Mouse (Mus musculus) thymus, postnatal 25 days (tissue): ENCODE measurements around the gene Ptprd.
"Not testable (repeated sequence)": the region's sequence is repeated elsewhere in the genome, so short reads cannot be mapped to it uniquely, and the experiment has no call there.

Source experiments
- DNase-seq: peaks from one replicate; pipeline ENCODE4 v3.0.0; 2022

Gene Ptprd

GRCm38 (mm10) chr4:76438496-76439079, 1773.2 kb downstream of the Ptprd start:
- no peak for DNase-seq

- no peak for DNase-seq
These were observed 1773.7 kb downstream of the Ptprd start for GRCm38 (mm10) chr4:76438068-76438467.

- no peak for DNase-seq
These were observed 1775.8 kb downstream of the Ptprd start for GRCm38 (mm10) chr4:76435920-76436319.

GRCm38 (mm10) chr4:76429769-76430168, 1782.0 kb downstream of the Ptprd start:
- DNase-seq = no peak

- DNase-seq = not testable (repeated sequence)
These were observed 1784.7 kb downstream of the Ptprd start for GRCm38 (mm10) chr4:76427036-76427435.

- DNase-seq = no peak
These were observed 1786.6 kb downstream of the Ptprd start for GRCm38 (mm10) chr4:76425230-76425575.

GRCm38 (mm10) chr4:76424324-76425229, 1787.2 kb downstream of the Ptprd start:
- DNase-seq = no peak

GRCm38 (mm10) chr4:76422113-76422512, 1789.6 kb downstream of the Ptprd start:
- no peak for DNase-seq

GRCm38 (mm10) chr4:76419641-76420040, 1792.1 kb downstream of the Ptprd start:
- no peak for DNase-seq

- DNase-seq = no peak
These were observed 1794.1 kb downstream of the Ptprd start for GRCm38 (mm10) chr4:76417676-76418075.

GRCm38 (mm10) chr4:76415624-76416023, 1796.1 kb downstream of the Ptprd start:
- no peak for DNase-seq

- DNase-seq = no peak
These were observed 1797.2 kb downstream of the Ptprd start for GRCm38 (mm10) chr4:76414591-76414990.

- DNase-seq = no peak
These were observed 1801.7 kb downstream of the Ptprd start for GRCm38 (mm10) chr4:76410053-76410452.

- DNase-seq = no peak
These were observed 1802.6 kb downstream of the Ptprd start for GRCm38 (mm10) chr4:76409159-76409558.

GRCm38 (mm10) chr4:76405862-76406454, 1805.8 kb downstream of the Ptprd start:
- DNase-seq = no peak

- DNase-seq = no peak
These were observed 1808.5 kb downstream of the Ptprd start for GRCm38 (mm10) chr4:76403219-76403618.

GRCm38 (mm10) chr4:76387887-76388286, 1823.9 kb downstream of the Ptprd start:
- DNase-seq = no peak

GRCm38 (mm10) chr4:76386978-76387824, 1824.6 kb downstream of the Ptprd start:
- DNase-seq = no peak

- no peak for DNase-seq
These were observed 1825.9 kb downstream of the Ptprd start for GRCm38 (mm10) chr4:76385818-76386217.

- no peak for DNase-seq
These were observed 1831.3 kb downstream of the Ptprd start for GRCm38 (mm10) chr4:76380312-76380917.

GRCm38 (mm10) chr4:76370041-76370880, 1841.5 kb downstream of the Ptprd start:
- DNase-seq = no peak

GRCm38 (mm10) chr4:76369101-76369500, 1842.7 kb downstream of the Ptprd start:
- no peak for DNase-seq
